Mouse (Mus musculus) adrenal gland, adult (tissue): ENCODE data around the gene Cacnb3.
A peak's percentile ranks its signal among the peaks of the same experiment; 100 is the strongest.
"Not testable (repeated sequence)": the region's sequence is repeated elsewhere in the genome, so short reads cannot be mapped to it uniquely, and the experiment has no call there.

Experiments
- DNase-seq, 2 experiments: peaks; one replicate each; pipeline ENCODE4 v3.0.0; 2022 to 2023; ENCODE audit warnings: low spot score in 1 of 2; ENCODE audit not compliant: inconsistent age in 2 of 2

Cacnb3 gene

GRCm38 (mm10) chr15:98630540-98630939 lies at the start of gene Cacnb3:
TSS of gene Cacnb3 (plus strand) at chr15:98630840.
- DNase-seq, result no peak

DNA sequence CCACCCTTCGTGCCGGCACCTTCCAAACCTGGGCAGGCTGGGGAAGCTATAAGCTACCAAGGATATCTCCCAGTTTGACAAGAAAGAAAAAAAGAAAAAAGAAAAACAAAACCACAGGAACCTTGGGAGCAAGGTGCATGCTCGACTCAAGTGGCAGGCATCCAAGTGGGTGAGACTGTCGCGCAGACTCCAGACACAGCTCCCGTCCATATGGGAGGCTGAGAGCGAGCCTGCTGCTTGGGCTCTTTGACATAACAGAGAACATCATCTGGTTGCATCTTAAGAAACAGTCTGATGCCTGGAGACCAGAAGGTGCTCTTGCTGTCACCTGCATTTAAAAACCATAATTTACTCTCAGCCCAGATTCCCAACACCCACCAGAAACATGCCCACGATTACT lies 48.2 kb upstream of the Cacnb3 start:
- no peak for DNase-seq

- DNase-seq, result no peak
Observed at GRCm38 (mm10) chr15:98582996-98583395, 47.6 kb upstream of the Cacnb3 start.

DNA sequence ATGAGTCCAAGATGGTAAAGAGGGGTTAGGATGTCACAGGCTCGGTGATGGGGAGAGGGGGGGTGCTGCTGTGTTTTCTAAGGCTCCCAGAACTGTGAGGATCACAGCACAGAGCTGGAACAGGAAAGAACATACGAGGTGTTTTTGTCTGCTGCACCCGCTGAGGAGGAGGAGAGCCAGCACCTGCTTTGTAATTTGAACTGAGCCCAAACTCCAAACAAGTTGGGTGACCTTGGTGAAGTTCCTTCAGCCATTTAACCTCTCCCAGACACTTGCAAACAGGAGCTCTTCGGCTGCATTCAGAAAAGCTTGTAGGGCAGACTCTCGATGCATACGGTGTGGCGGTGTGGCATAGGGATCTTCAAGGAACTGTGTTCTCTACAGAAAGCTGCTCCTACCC lies 45.2 kb upstream of the Cacnb3 start:
- no peak for DNase-seq

DNA sequence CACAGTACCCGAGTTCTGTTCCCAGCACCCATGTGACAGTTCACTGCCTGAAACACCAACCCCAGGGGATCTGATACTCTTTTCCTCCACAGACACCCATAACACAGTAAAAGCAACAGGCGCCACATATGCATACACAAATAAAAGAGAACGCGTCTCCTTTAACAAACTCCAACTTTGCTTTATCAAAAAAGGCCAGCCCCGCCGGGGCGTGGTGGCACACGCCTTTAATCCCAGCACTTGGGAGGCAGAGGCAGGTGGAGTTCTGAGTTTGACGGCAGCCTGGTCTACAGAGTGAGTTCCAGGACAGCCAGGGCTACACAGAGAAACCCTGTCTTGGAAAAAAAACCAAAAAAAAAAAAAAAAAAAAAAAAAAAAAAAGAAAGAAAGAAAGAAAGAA lies 44.5 kb upstream of the Cacnb3 start:
- DNase-seq, result not testable (repeated sequence)

- DNase-seq, result no peak
Observed at GRCm38 (mm10) chr15:98587751-98588150, 42.9 kb upstream of the Cacnb3 start.

- DNase-seq, result no peak
Observed at GRCm38 (mm10) chr15:98589640-98590336, 40.9 kb upstream of the Cacnb3 start.

GRCm38 (mm10) chr15:98591396-98591795 lies 39.2 kb upstream of the Cacnb3 start:
- DNase-seq, result no peak

DNA sequence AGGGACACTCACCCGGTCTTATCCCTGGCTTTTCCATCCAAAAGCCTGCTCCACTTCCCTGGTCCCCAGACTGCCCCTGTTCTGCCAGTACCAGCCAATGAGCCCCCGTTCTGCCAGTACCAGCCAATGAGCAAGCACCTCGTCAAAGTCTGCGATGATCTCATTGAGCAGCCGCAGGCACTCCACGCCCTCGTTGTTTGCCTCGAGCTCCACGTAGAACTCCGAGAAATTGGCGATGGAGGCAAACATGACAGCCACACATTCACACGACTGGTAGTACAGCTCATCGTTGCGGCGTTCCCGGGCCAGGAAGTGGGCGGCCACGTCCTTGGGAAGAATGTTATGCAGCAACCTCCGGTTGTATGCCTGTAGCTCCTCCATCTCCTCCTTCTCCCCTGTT lies 36.4 kb upstream of the Cacnb3 start:
- DNase-seq, result no peak

DNA sequence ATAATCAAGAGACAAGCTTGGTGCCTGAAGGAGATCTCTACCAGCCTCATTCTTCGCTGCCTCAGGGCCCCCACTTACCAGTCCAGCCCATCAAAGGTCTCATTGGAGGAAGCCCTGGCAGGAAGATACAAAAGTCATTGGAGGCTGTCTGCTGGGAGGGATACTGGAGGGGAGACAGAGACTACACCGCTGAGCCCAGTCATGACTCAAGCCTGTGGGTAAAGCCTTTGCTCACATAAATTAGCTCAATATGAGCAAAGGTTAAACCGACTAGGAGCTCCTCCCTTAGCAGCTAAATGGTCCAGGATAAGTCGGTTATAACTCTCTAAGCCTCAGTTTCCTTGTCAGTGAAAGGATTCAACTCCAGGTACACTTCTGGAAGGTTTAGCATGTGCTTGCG lies 35.6 kb upstream of the Cacnb3 start:
- no peak for DNase-seq

DNA sequence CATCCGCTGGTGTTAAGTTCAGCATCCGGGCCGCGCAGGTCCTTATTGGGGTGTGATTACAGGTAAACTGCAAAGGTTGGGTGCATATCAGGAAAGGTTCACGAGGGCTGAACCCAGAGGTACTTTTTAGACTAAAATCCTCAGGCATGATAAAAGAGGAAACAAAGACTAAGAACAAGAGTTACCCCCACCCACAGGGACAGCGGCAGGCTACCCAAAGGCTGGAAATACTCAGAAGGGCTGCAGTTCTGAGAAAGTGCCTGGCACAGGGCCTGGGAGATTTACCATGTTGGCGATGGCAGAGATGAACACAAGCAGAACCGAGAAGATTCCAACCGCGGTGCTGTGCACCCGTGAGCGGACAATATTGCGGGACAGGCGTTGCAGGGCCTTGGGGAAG lies 34.0 kb upstream of the Cacnb3 start:
- DNase-seq, result no peak

GRCm38 (mm10) chr15:98600036-98600709 lies 30.5 kb upstream of the Cacnb3 start:
- no peak for DNase-seq

GRCm38 (mm10) chr15:98601832-98602190 lies 28.8 kb upstream of the Cacnb3 start:
- no peak for DNase-seq

GRCm38 (mm10) chr15:98602191-98602881 lies 28.3 kb upstream of the Cacnb3 start:
- peak in 1 of 2 experiments; percentile 61 for DNase-seq

DNA sequence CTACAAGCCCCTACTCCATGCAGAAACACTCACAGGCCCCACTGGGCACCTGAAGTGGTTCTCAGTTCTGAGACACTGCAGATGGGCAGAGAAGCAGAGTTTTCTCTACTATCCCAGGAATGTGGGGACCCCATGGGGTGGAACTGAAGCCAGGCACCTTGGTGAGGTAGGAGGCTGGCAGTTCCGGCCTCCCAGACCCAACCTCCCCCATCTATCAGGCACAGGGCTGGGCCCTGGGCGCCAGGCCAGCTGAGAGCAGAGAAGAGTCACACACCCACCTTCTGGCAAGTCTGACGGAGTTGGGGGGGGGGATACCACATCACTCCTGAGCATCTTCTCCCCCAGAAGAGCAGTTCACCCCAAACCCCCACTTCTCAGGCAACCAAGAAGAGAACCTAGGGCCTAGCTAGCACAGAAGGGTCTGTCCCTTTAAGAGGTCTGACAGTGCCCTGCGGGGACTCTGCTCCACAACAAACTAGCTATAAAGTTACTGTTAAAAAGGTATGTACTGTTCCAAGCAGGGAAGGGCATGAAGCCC lies 27.6 kb upstream of the Cacnb3 start:
- DNase-seq, result no peak

DNA sequence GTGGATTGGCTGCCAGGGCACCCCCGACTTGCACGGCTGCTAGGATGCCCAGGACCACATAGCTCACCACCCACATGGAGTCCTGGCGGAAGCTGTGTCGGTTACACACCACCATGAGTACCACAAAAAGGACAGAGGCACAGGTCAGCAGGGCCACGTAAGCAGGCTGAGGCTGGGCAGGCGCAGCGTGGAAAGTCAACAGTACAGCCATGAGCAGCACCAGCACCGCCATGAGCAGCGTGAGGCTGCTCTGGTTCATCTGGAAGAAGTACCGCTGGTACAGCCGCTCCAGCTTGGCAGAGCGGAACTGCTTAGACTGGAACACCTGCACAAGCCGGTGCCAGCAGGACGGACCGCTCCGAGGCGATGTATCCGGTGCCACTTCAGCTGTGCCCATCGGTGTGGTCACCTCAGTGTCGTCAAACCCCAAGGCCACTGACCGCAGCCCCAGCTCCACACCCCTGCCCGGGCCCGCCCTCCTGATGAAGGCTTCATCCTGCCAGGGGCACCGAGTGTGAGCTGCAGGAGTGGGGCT lies 26.5 kb upstream of the Cacnb3 start:
- DNase-seq, result no peak

DNA sequence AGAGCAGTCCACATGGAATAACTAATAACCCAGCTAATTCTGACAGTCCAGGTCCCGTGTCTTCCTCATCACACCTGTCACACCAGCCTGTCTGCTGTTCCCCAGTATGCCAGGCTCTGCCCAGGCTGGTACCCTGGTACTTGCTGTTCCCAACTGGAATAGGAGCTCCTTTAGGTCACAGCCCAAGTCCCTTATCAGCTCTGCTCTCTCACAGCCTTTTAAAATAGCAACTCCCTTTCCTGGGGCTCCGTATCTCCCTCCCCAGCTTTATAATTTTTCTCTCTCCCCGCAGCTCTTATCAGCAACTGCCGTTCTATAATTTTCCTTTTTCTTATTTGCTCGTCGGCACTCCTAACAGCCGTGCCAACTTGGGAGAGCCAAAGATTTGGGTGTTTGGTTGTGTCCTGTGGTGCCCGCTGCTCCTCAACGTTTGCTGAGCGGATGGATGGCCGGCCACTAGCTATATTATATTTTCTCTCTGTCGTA lies 24.5 kb upstream of the Cacnb3 start:
- peak in 1 of 2 experiments; percentile 24 for DNase-seq

GRCm38 (mm10) chr15:98606739-98607138 lies 23.9 kb upstream of the Cacnb3 start:
- peak in 1 of 2 experiments; percentile 31 for DNase-seq

DNA sequence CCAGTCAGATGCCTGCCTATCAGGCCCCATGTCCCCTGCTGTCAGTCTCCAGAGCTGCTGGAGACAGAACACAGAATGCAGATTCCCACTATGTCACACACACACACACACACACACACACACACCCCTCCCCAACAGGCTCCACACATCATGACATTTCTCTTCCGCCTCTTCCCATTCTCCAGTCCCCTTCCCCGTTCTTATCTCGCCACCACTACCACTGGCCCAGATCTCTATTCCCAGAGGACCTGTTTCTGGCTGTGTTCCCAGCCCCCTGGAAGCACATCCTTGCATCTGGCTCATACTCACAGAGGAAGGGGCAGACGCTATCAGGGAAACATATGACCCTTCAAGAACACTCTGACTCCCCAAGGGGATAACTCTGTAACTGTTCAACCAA lies 23.1 kb upstream of the Cacnb3 start:
- peak; percentile 68 to 79 for DNase-seq

DNA sequence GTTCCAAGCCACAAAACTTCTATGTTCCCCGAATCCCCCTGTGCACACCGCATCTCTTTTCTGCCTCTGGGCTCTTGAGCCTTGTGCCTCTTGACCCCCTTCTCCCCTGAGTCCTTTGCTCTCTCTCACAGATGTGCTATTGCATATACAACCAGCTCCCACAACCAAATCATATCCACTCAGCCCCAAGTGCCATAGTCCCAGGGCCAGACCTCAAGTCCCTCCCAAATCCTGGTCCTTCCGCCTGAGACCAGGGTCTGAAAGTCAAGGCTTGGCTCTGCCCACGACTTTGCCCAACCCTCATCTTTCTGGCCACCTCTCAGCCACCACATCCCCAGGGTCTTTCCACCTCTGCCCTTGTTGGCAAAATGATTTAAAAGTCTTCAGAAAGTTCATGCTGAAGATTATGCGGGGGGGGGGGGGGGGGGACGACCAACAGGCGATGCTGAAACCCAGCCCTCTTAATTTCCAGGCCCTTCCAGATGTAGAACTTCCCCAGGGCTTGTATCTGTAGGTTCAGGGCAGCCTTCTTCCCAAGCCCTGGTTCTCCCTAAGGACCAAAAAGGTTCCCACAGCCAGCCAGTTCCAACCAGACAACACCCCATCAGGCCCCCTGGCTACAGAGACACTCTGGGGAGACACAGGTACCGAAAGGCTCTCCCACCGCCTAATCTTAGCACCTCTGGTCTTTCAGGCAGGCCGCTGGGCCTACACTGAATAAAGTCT lies 22.4 kb upstream of the Cacnb3 start:
- peak; percentile 27 to 71 for DNase-seq

DNA sequence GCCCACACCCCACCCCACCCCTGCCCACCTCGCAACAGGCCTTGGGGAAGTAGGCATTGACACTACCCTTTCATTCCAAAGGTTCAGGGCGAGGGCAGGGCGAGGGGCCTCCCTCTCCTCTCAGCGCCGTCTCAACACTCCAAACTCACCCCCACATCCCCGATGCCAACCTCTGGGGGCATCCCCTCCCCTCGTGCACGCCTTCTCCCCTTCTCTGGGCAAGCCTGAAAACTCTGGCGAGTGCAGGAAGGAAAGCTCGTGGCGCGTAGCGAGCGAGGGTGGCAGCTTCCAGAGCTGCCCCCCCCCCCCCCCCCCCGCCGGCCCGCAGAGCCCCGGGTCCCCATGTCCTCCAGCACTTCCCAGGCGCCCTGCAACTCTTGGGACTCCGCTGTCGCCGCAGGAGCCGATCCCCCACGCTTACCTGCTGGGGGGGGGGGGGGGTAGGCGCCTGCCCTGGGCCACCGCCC lies 21.8 kb upstream of the Cacnb3 start:
- peak; percentile 38 to 71 for DNase-seq
